Mouse (Mus musculus): ENCODE measurements around the gene Edn3.

Gene Edn3

DNA sequence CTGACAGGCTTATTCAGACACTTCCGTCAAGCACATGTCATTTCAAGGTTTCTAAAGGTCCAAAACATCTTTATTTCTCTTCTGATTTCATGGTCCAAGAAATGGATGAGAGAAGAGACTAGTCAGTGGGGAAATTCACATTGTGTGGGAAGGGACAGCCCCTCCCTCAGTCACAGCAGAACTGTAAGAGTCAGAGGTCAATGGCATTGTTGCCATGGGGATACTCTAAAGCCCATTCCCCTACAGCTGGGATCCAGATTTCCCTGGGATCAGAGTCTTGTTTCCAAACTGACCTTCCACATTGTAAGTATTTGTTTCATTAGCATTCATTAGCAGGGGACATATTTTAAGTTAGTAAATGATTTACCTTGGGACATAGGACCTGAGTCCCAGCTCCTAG is 32.8 kb downstream of the Edn3 start:
- DNase-seq (ENCODE audit: low read depth in 1 of 2, low spot score in 2 of 2): no peak

- no peak for DNase-seq (ENCODE audit: low read depth in 1 of 2, low spot score in 2 of 2)
Observed at GRCm38 (mm10) chr2:174796998-174797397, 36.6 kb downstream of the Edn3 start.

DNA sequence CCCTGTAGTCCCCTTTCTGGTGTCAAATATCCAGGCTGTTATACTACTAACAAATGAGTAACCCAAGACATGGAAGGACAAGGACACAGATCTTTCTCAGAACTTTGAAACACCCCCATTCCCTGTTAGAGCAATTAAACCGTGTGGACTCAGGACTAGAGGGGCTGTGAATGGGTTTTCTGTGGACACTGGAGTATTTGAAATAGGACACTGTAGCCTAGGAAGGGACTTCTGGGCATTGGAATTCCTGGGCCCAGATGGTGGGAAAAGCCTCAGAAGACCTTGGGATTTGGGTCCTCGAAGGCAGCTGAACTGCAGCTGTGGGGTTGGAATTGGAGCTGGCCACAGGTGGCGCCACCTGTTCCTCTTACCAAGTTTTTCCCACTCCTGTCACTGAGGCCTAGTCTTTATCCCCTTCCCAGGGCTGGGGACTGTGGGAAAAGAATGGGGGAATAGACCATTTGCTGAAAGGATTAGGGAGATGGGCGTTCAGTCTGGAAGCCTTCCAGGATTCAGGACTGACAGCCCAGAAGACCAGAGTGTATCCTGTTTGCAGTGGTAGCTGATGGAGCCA is 37.2 kb downstream of the Edn3 start:
- no peak for DNase-seq (ENCODE audit: low read depth in 1 of 2, low spot score in 2 of 2)

GRCm38 (mm10) chr2:174802453-174802852 is 42.0 kb downstream of the Edn3 start:
- no peak for DNase-seq (ENCODE audit: low read depth in 1 of 2, low spot score in 2 of 2)

- DNase-seq (ENCODE audit: low read depth in 1 of 2, low spot score in 2 of 2): no peak
Observed at GRCm38 (mm10) chr2:174803661-174804060, 43.2 kb downstream of the Edn3 start.

- no peak for DNase-seq (ENCODE audit: low read depth in 1 of 2, low spot score in 2 of 2)
Observed at GRCm38 (mm10) chr2:174807900-174808299, 47.5 kb downstream of the Edn3 start.

DNA sequence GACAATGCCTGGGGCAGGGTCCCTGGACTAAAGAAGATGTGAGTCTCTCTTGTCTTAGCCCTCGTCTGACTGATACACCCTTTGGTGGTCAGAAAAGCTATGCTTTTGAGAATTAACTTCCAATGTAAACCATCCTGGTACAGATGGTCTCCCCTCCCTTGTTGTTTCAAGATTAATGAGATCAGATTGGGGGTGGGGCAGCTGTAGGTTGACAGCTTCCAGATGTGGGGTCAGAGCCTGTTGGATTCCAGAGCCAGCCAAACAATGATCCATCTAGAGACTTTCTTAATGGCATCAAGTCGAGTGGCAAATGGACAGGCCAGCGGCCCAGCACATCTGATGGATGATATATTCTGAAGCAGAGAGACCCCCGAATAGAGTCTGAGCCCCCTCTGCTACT is 48.9 kb downstream of the Edn3 start:
- DNase-seq (ENCODE audit: low read depth in 1 of 2, low spot score in 2 of 2): no peak

- DNase-seq (ENCODE audit: low read depth in 1 of 2, low spot score in 2 of 2): no peak
Observed at GRCm38 (mm10) chr2:174813306-174813705, 52.9 kb downstream of the Edn3 start.

- DNase-seq (ENCODE audit: low read depth in 1 of 2, low spot score in 2 of 2): no peak
Observed at GRCm38 (mm10) chr2:174816163-174816562, 55.7 kb downstream of the Edn3 start.

GRCm38 (mm10) chr2:174820286-174820685 is 59.9 kb downstream of the Edn3 start:
- DNase-seq (ENCODE audit: low read depth in 1 of 2, low spot score in 2 of 2): no peak

DNA sequence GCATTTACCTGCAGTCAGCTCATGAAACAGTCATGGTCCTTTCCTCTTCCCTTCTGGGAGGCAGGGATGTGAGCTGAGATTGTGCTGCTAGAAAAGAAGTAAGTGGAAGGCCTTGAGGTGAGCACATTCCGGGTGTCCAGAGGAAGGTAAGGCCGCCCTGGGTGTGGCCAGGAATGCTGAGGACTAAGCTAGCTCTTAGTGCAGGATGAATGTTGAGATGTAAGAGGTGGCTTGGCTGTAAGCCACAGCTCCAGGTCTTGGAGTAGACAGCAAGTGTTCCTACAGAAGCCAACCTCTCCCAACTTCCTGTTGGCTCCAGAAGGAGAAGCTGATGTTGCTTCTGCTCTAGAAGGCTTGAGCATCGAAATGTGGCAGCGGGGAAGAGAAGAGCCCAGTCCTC is 67.4 kb downstream of the Edn3 start:
- no peak for DNase-seq (ENCODE audit: low read depth in 1 of 2, low spot score in 2 of 2)

- no peak for DNase-seq (ENCODE audit: low read depth in 1 of 2, low spot score in 2 of 2)
Observed at GRCm38 (mm10) chr2:174833608-174834007, 73.2 kb downstream of the Edn3 start.

Measured in monocyte, adult 2 months (primary cell).